Mouse (Mus musculus) CD4-positive, CD25-positive, alpha-beta regulatory T cell, adult 4 months (primary cell): ENCODE results near the gene Ptcd2. TPM values are rescaled to one million over a fixed set of nuclear protein-coding genes. Genes with fewer than 3 reads are reported as not detected.
A peak's percentile ranks its signal among the peaks of the same experiment; 100 is the strongest.
"Not testable (repeated sequence)": the region's sequence is repeated elsewhere in the genome, so short reads cannot be mapped to it uniquely, and the experiment has no call there.

ENCODE experiments used
- ATAC-seq: one replicate; pipeline ENCODE4 v1.8.0; 2017
- polyA plus RNA-seq, 2 experiments: library from polyadenylated mRNA; unstranded; fragments of 100-300 nt; shearing (Covaris generic); gene quantifications; one replicate each; pipeline ENCODE4 v1.2.1; 2017

Gene Ptcd2
- polyA plus RNA-seq, 2 experiments from 2014 or later = 62.9 to 72.4 TPM

DNA sequence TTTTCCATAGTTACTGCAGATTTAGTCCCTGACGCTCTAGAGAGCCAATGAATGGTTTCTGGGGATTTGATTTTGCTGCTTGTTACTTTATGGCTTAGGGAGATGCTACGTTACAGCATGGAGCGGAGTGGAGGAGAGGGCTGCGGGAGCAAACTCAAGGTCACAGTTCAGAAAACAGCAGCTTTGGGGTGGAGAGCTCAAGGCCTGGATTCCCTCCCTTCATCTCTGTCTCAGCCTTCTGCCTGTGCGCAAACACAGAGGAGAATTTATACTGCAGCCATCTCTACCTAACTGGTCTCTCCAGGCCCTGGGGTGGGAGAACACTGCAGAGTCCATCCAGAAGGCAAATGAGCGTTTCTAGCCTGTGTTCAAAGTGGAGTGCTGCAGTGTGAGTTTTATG, 10.6 kb upstream of the Ptcd2 start:
- no peak for ATAC-seq

GRCm38 (mm10) chr13:99353490-99353851, 9.0 kb upstream of the Ptcd2 start:
- ATAC-seq = no peak

- peak; percentile 100 for ATAC-seq
These were observed 8.4 kb upstream of the Ptcd2 start for GRCm38 (mm10) chr13:99352758-99353489.

DNA sequence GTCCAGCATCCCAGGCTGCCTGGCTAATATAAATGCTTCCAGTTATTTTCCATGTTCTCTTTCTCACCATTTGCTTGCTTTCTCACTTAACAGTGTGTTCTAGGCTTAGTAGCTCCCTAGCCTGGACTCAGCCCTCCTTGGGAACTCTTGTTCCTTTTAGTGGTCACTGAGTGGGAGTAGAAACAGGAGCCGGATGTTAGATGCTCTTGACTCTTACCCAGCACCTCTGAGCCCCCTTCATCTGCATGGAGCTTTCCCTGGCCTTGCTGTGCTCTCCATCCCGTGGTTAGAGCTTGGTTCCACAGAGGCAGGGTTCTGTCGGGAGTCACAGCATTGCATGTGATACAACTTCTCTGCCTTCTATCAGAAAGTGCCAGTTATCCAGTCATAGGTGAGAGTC, 7.1 kb upstream of the Ptcd2 start:
- no peak for ATAC-seq

DNA sequence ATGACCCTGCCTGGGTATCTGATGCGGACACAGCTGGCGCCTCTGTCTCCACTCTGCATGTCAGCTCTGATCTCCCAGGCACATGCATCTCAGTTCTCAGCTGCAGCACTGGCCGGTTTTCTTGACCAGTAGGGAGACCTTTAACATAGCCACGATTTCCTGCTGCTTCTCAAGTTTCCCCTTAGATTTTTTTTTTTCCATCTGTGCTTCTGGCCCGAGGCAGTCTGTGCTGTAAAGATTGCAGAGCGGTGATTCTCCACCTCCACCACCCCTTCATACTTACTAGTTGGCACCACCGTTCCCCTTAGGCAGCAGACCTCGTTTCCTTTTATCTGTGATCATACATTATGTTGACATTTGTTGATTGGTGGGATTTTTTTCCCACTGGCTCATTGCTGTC, 6.7 kb upstream of the Ptcd2 start:
- no peak for ATAC-seq

GRCm38 (mm10) chr13:99350009-99350408, 5.5 kb upstream of the Ptcd2 start:
- no peak for ATAC-seq

DNA sequence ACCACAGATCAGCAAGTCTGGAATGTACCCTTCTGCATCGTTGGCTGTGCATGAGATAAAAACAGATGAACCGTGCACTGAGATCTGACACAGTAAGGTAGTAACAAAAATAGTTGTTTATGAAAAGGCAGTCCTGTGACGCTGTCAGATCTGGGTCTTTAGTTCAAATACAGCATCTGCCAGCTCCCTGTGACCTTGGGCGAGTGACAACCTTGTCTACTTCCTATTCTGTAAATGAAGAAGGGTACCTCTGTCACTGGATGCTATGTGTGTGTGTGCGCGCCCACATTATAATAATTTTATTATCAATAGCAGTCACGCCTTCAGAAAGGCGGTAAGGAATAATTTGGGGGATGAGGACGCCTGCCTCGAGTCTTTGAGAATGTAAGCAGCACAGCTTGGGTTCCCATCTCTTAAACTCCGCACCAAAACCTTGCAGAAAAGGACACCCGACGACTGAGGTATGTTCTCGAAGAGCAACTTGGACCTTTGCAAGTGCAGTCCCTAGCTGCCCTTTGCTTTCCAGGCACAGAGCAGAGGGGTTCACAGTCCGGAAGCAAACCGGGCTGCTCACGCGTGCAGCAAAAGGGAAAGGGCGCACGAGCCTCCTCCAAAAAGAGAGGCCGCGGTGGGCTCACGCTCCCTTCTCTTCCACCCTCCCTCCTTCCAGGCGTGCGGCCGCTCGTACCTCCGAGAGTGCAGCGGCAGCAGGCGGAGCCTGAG, 468 bp downstream of the Ptcd2 start:
- peak; percentile 65 for ATAC-seq

- no peak for ATAC-seq
These were observed 3.0 kb downstream of the Ptcd2 start for GRCm38 (mm10) chr13:99341504-99341903.

- no peak for ATAC-seq
These were observed 7.0 kb downstream of the Ptcd2 start for GRCm38 (mm10) chr13:99337510-99337909.

DNA sequence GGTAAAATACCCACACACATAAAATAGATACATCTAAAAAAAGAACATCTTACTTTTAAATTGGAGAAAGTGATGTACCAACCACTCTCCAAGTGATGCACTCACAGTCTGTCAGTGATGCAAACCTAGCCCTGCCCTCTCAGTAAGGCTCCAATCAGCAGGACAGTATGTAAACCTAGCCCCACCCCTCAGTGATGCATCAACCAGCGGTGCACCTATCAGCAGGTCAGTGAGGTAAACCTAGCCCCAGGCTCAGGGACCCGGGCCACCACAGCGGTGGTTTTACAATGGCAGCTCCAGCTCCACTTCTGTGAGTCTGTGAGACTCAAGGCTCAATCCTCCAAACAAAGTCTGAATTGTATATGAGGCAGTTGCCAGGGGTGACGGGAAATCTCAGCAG, 13.2 kb downstream of the Ptcd2 start:
- ATAC-seq = no peak

DNA sequence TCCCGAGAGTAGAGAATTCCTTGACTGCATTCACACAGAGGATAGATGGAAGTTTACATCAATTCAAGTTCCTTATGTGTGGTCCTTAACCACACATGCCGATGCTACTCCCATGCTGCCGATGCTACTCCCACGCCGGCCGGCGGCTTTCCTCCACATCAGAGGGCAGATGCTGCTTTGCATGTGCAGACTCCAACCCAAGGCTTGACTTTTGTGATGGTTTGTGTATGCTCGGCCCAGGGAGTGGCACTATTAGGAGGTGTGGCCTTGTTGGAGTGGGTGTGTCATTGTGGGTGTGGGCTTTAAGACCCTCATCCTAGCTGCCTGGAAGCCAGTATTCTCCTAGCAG, 20.2 kb downstream of the Ptcd2 start:
- ATAC-seq = not testable (repeated sequence)

GRCm38 (mm10) chr13:99323632-99324336, 20.7 kb downstream of the Ptcd2 start:
- no peak for ATAC-seq

- ATAC-seq = not testable (repeated sequence)
These were observed 21.6 kb downstream of the Ptcd2 start for GRCm38 (mm10) chr13:99322915-99323314.

DNA sequence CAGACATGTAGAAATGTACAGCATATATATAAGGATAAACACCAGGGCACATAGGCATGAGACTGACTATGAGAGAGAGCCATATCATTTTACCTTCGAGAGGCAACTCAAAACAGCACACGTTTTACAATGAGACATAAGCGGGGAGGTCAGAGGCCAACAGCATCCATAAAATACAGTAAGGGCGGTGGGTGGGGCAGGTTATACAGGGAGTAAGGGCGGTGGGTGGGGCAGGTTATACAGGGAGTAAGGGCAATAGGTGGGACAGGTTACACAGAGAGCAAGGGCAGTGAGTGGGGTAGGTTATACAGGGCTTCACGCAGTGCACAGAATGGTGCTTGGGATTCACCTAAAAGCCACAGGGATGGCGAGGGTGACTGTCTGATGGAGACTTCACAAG, 24.1 kb downstream of the Ptcd2 start:
- ATAC-seq = no peak

GRCm38 (mm10) chr13:99317058-99317457, 27.4 kb downstream of the Ptcd2 start:
- no peak for ATAC-seq

- no peak for ATAC-seq
These were observed 28.1 kb downstream of the Ptcd2 start for GRCm38 (mm10) chr13:99316366-99316765.

- ATAC-seq = no peak
These were observed 29.8 kb downstream of the Ptcd2 start for GRCm38 (mm10) chr13:99314657-99315181.

DNA sequence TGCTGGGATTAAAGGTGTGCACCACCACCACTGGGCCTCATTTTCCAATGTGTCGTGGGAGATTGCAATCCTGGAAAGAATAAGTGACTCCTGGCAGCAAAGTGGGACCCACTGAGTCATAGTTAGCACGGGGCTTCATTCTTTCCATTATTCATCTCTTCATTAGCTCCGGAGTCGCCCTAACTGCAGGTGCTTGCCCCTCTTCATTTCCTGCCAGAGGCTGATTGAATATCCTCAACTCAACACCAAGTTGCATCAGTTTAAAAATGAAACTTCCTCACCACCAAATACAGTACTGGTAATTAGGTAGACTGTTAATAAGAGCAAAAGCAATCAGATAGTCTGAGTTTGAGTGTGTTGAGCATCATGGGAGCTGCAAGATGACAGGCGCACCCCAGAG, 30.4 kb downstream of the Ptcd2 start:
- no peak for ATAC-seq

DNA sequence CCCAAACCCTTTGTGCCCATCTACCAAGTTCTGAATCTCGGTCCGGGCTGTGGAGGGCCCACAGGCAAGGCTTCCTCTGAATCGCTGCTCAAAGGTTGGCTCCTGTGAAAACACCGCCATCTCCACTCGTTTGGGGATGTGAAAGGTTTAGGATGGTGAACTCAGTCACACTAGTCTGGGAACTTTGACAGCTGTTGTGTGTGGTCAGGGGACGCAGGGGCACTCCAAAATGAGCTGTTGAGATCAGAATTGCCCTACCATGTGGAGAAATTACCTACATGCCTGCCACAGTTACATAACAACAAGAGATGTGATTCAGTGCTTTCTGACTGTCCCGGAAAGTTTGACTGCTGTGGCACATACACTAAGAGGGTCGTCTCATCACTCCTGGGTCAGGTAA, 36.1 kb downstream of the Ptcd2 start:
- no peak for ATAC-seq

DNA sequence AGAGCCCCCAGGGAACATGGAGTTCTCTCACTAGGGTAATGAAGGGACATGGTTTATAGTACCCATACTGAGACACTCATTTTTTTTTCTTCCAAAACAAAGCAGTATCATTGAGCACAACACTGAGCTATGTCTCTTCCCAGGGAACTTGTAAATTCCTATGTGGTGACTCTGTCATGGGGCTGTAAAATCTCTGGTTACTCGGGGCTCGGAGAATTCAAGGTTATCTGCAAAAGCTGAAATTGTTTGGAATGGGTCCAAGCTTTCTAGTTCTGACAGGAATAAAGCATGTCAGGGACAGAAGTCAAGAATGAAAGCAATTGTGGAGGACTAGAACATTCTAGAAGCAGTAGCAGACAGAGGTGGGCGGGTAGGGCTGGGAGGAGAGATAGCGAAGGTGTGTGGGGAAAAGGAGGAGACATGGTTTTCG, 36.6 kb downstream of the Ptcd2 start:
- ATAC-seq = no peak

- ATAC-seq = no peak
These were observed 38.3 kb downstream of the Ptcd2 start for GRCm38 (mm10) chr13:99306164-99306563.

DNA sequence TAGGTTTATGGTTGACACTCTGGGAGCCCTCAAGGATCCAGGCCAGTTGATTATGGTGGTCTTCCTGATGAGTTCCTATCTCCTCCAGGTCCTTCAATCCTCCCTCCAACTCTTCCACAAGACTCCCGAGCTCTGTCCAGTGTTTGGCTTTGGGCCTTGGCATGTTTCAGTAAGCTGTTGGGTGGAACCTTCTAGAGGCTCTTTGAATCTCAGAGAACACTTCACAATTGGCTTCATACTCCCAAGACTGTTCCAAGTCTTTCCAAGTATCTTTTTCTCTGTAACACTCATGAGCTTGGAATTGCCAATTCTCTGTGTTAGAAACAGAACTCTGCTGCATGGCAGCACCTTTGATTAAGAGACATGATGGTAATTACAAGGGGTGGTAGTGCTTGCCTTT, 39.3 kb downstream of the Ptcd2 start:
- ATAC-seq = no peak

DNA sequence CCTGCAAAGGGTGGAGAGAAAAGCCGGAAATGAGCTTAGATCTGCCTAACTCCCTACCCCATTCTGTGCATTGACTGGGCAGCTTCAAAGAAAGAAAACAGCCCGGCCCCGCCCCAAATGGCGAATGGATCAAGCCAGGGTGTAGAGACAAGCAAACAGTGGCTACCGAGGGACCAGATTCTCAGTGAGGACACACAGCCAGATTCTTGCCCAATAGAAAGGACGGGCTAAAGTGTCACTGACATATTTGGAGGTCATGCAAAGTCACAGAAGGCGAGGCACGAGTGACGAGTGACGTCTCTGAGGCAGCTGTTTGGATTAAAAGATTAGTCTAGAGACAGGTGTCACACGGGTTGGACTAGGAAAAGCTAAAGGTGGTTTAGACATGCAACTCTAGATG, 40.1 kb downstream of the Ptcd2 start:
- ATAC-seq = no peak

DNA sequence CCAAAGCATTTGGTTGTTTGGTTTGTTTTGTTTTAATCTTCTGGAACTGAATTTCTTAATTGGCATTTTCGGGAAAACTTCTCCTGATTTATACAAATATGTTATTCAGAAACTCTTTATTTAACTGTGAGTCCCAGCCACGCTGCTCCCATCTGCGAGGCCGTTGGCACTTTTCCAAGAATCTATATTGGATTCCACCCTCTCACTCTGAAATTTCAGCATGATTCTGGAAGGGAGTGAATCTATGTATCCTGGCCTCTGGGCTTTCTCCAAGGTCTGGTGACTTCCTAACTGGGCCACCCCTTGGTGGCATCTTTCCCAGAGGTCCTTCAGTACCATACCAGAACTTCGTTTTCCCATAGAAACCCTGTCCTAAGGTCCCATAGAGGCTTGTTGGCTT, 40.7 kb downstream of the Ptcd2 start:
- no peak for ATAC-seq
